Mouse (Mus musculus) cerebellum, adult 2 months (tissue): Measurements from ENCODE around the gene Antxr2.

ENCODE experiments used
- CTCF ChIP-seq: fragments of 200-500 bp; IDR thresholded peaks from 2 replicates; pipeline ENCODE4 v1.5.1; 2011; ENCODE audit warnings: low read depth, mild to moderate bottlenecking, control low read depth, low read length, moderate library complexity, borderline replicate concordance; ENCODE audit not compliant: insufficient read depth
- POLR2A ChIP-seq: fragments of 200-500 bp; IDR thresholded peaks from 2 replicates; pipeline ENCODE4 v1.6.1; 2011; ENCODE audit warnings: low read length, control low read depth, borderline replicate concordance; ENCODE audit not compliant: insufficient read depth

DNA sequence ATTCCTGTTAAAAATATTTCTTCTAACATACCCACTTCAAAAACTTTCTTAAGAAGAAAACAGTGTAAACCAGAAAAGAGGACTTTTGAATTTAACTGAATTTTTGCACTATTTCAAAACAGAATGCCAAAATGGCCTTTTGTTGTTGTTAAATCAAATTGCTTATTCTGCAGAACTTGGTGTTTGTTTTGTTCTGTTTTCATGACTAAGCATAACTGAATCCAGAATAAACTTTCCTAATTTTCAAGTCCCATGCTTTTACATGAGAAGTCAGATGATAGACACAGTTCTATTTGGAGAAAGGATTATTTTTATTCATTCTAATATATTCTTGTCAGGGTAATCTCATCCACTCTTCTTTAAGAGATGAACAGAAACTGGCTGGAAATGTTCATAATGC is 64.7 kb downstream of the Antxr2 start:
- no peak for TF ChIP-seq CTCF
- TF ChIP-seq POLR2A, result no peak
